Mouse (Mus musculus) G1E (cell line): ENCODE measurements around the gene Cdkn1b. TPM values are rescaled to one million over a fixed set of nuclear protein-coding genes. Genes with fewer than 3 reads are reported as not detected.
A peak's percentile ranks its signal among the peaks of the same experiment; 100 is the strongest.

Experiments
- ATAC-seq: 2 replicates; pipeline ENCODE4 v1.8.0; 2016; ENCODE audit warnings: mild to moderate bottlenecking; ENCODE audit not compliant: insufficient number of reproducible peaks, poor library complexity, low FRiP score, severe bottlenecking; ENCODE audit errors: extremely low read depth
- DNase-seq: peaks from one replicate; pipeline ENCODE4 v3.0.0; 2012; ENCODE audit warnings: low spot score
- H3K27me3 ChIP-seq: 2 replicates; pipeline ENCODE4 v1.6.1; 2012; ENCODE audit warnings: mild to moderate bottlenecking, low read length, inconsistent platforms; ENCODE audit not compliant: insufficient read depth
- H3K36me3 ChIP-seq: replicated peaks from 2 replicates; pipeline ENCODE3; 2012; ENCODE audit warnings: mild to moderate bottlenecking, inconsistent platforms
- H3K4me1 ChIP-seq: 2 replicates; pipeline ENCODE4 v1.6.1; 2012; ENCODE audit warnings: low read depth, low read length, inconsistent platforms, mixed read lengths; ENCODE audit not compliant: insufficient read depth
- H3K4me3 ChIP-seq: 2 replicates; pipeline ENCODE4 v1.5.1; 2012; ENCODE audit warnings: low read depth, mild to moderate bottlenecking, inconsistent platforms, low read length, moderate library complexity, mixed read lengths
- H3K9me3 ChIP-seq: replicated peaks from 2 replicates; pipeline ENCODE4 v1.6.1; 2012; ENCODE audit warnings: inconsistent platforms
- CTCF ChIP-seq: IDR thresholded peaks from 2 replicates; pipeline ENCODE4 v1.5.1; 2012; ENCODE audit warnings: low read depth, low read length, inconsistent platforms, mixed read lengths
- GATA1 ChIP-seq: IDR thresholded peaks from 2 replicates; pipeline ENCODE4 v1.6.1; 2012; ENCODE audit warnings: borderline replicate concordance, low read length, inconsistent platforms, mixed read lengths
- GATA2 ChIP-seq: IDR thresholded peaks from 2 replicates; pipeline ENCODE4 v1.6.1; 2012; ENCODE audit warnings: low read depth, low read length, inconsistent platforms, borderline replicate concordance
- POLR2AphosphoS5 ChIP-seq: IDR thresholded peaks from 2 replicates; pipeline ENCODE4 v1.6.1; 2012; ENCODE audit warnings: low read depth, low read length, inconsistent platforms; ENCODE audit not compliant: insufficient replicate concordance
- TAL1 ChIP-seq: conservative IDR thresholded peaks from 2 replicates; pipeline ENCODE4 v1.6.1; 2012; ENCODE audit warnings: low read depth, low read length, inconsistent platforms, mixed read lengths
- polyA plus RNA-seq: library from polyadenylated mRNA; stranded (reverse); fragments of >175 nt; gene quantifications from 2 replicates; pipeline ENCODE4 v1.2.3, GENCODE M21; 2012
- total RNA-seq, 2 experiments: library from RNA; stranded (forward) in 1 of 2; stranded (reverse) in 1 of 2; fragments of 200-1000 nt in 1 of 2; fragments of >200 nt in 1 of 2; fragmentation: Nextera tagmentation in 1 of 2; gene quantifications; 2 replicates each; pipeline ENCODE4 v1.2.3; 2014 to 2017

The Cdkn1b gene
- total and polyA plus RNA-seq, 3 experiments = 34.8 to 88.8 (median 87.1) TPM

GRCm38 (mm10) chr6:134927595-134928095, 7.4 kb downstream of the Cdkn1b start:
- Histone ChIP-seq H3K36me3 (peaks cover 18% of the 10 kb centered on the region), H3K9me3 (no peaks in the 10 kb centered on the region), H3K27me3 (no peaks in the 10 kb centered on the region), H3K4me1 (peaks cover 54% of the 10 kb centered on the region), H3K4me3 (peak overlapping the region; percentile 77)
- TF ChIP-seq CTCF = no peak
- TF ChIP-seq GATA1 = no peak
- TF ChIP-seq GATA2 = no peak
- peak; percentile 72; the same call in 1 of the 2 replicates for TF ChIP-seq POLR2AphosphoS5
- DNase-seq = no peak
- no peak for ATAC-seq

GRCm38 (mm10) chr6:134928096-134928888, 8.1 kb downstream of the Cdkn1b start:
- H3K4me1 ChIP-seq = peaks cover 57% of the 10 kb centered on the region
- peak overlapping the region; percentile 77 for H3K4me3 ChIP-seq
- H3K36me3 ChIP-seq = peaks cover 18% of the 10 kb centered on the region
- DNase-seq (peak; percentile 82), ATAC-seq (peak; percentile 74)
- H3K27me3 ChIP-seq = no peaks in the 10 kb centered on the region
- no peaks in the 10 kb centered on the region for H3K9me3 ChIP-seq
- TF ChIP-seq TAL1 (no peak), CTCF (no peak), GATA2 (no peak), GATA1 (no peak), POLR2AphosphoS5 (no peak; the same call in 1 of the 2 replicates)

- TF ChIP-seq TAL1 = no peak
- no peak for TF ChIP-seq GATA2
- TF ChIP-seq CTCF = no peak
- no peak for TF ChIP-seq POLR2AphosphoS5
- no peak for TF ChIP-seq GATA1
- peaks cover 60% of the 10 kb centered on the region for H3K4me1 ChIP-seq
- peaks cover 16% of the 10 kb centered on the region for H3K36me3 ChIP-seq
- H3K4me3 ChIP-seq = peak overlapping the region; percentile 77
- no peaks in the 10 kb centered on the region for H3K27me3 ChIP-seq
- ATAC-seq = 0 out of 2 replicates have a peak, but pooled peaks have one; percentile 4
- no peaks in the 10 kb centered on the region for H3K9me3 ChIP-seq
- no peak for DNase-seq
Measured at GRCm38 (mm10) chr6:134928889-134929310, 8.7 kb downstream of the Cdkn1b start.

- Histone ChIP-seq H3K4me1 (peaks cover 60% of the 10 kb centered on the region), H3K4me3 (peak overlapping the region; percentile 77), H3K36me3 (peaks cover 22% of the 10 kb centered on the region), H3K27me3 (no peaks in the 10 kb centered on the region), H3K9me3 (no peaks in the 10 kb centered on the region)
- DNase-seq (no peak), ATAC-seq (no peak)
- TF ChIP-seq GATA1 = no peak
- no peak for TF ChIP-seq CTCF
- no peak for TF ChIP-seq POLR2AphosphoS5
- no peak for TF ChIP-seq TAL1
- TF ChIP-seq GATA2 = no peak
Measured at GRCm38 (mm10) chr6:134929926-134930325, 9.7 kb downstream of the Cdkn1b start.

- DNase-seq (no peak), ATAC-seq (no peak)
- Histone ChIP-seq H3K36me3 (peaks cover 24% of the 10 kb centered on the region), H3K9me3 (no peaks in the 10 kb centered on the region), H3K4me3 (peak overlapping the region; percentile 77), H3K4me1 (peaks cover 58% of the 10 kb centered on the region), H3K27me3 (no peaks in the 10 kb centered on the region)
- TF ChIP-seq POLR2AphosphoS5 = no peak
- no peak for TF ChIP-seq CTCF
- no peak for TF ChIP-seq GATA1
- TF ChIP-seq GATA2 = no peak
- no peak for TF ChIP-seq TAL1
Measured at GRCm38 (mm10) chr6:134930383-134930782, 10.2 kb downstream of the Cdkn1b start.

GRCm38 (mm10) chr6:134931146-134931545, 10.9 kb downstream of the Cdkn1b start:
- Histone ChIP-seq H3K4me1 (peaks cover 54% of the 10 kb centered on the region), H3K4me3 (no peak overlapping the region)
- TF ChIP-seq GATA1 = no peak
- no peak for TF ChIP-seq POLR2AphosphoS5
- no peak for TF ChIP-seq CTCF
- TF ChIP-seq TAL1 = no peak
- TF ChIP-seq GATA2 = no peak

More at GRCm38 (mm10) chr6:134931146-134931545, 10.9 kb downstream of the Cdkn1b start:
- Histone ChIP-seq H3K27me3 (no peaks in the 10 kb centered on the region), H3K9me3 (no peaks in the 10 kb centered on the region), H3K36me3 (peaks cover 31% of the 10 kb centered on the region)
- DNase-seq (no peak), ATAC-seq (no peak)
